Mouse (Mus musculus): ENCODE measurements around the gene Bloc1s3.
A peak's percentile ranks its signal among the peaks of the same experiment; 100 is the strongest.
"Not testable (repeated sequence)": the region's sequence is repeated elsewhere in the genome, so short reads cannot be mapped to it uniquely, and the experiment has no call there.

The Bloc1s3 gene

GRCm38 (mm10) chr7:19517652-19518365, 9.6 kb upstream of the Bloc1s3 start, which contains the start of gene Nkpd1:
Gene Nkpd1 (plus strand): TSS chr7:19517838.
- DNase-seq = no peak

- DNase-seq = no peak
Observed at GRCm38 (mm10) chr7:19512353-19512752, 4.2 kb upstream of the Bloc1s3 start.

GRCm38 (mm10) chr7:19511934-19512333, 3.8 kb upstream of the Bloc1s3 start:
- not testable (repeated sequence) for DNase-seq

GRCm38 (mm10) chr7:19509786-19510185, 1.6 kb upstream of the Bloc1s3 start:
- no peak for DNase-seq

GRCm38 (mm10) chr7:19508924-19509568, 879 bp upstream of the Bloc1s3 start:
- DNase-seq = no peak

GRCm38 (mm10) chr7:19507612-19507981, 570 bp downstream of the Bloc1s3 start:
- no peak for DNase-seq

GRCm38 (mm10) chr7:19506969-19507611, 1.1 kb downstream of the Bloc1s3 start:
- no peak for DNase-seq

GRCm38 (mm10) chr7:19506326-19506725, 1.8 kb downstream of the Bloc1s3 start:
- peak; percentile 30 for DNase-seq

GRCm38 (mm10) chr7:19503481-19504068, 4.6 kb downstream of the Bloc1s3 start:
- DNase-seq = peak; percentile 54

GRCm38 (mm10) chr7:19501658-19502057, 6.5 kb downstream of the Bloc1s3 start:
- peak; percentile 32 for DNase-seq

GRCm38 (mm10) chr7:19500420-19501363, 7.5 kb downstream of the Bloc1s3 start:
- DNase-seq = no peak

- peak; percentile 51 for DNase-seq
Observed at GRCm38 (mm10) chr7:19498326-19498725, 9.8 kb downstream of the Bloc1s3 start.

- DNase-seq = no peak
Observed at GRCm38 (mm10) chr7:19496214-19496555, 12.0 kb downstream of the Bloc1s3 start.

GRCm38 (mm10) chr7:19495521-19496213, 12.5 kb downstream of the Bloc1s3 start:
- peak; percentile 89 for DNase-seq

- peak; percentile 47 for DNase-seq
Observed at GRCm38 (mm10) chr7:19494751-19495474, 13.3 kb downstream of the Bloc1s3 start.

- peak; percentile 77 for DNase-seq
Observed at GRCm38 (mm10) chr7:19491731-19492130, 16.4 kb downstream of the Bloc1s3 start.

- no peak for DNase-seq
Observed at GRCm38 (mm10) chr7:19489525-19489924, 18.6 kb downstream of the Bloc1s3 start.

- DNase-seq = no peak
Observed at GRCm38 (mm10) chr7:19486549-19486948, 21.6 kb downstream of the Bloc1s3 start.

GRCm38 (mm10) chr7:19485488-19485887, 22.7 kb downstream of the Bloc1s3 start:
- no peak for DNase-seq

- no peak for DNase-seq
Observed at GRCm38 (mm10) chr7:19483281-19483680, 24.9 kb downstream of the Bloc1s3 start.

Data from kidney, adult 9 months (tissue).